Mouse (Mus musculus) spleen, adult 18-20 months (tissue): Measurements from ENCODE around the gene Fig4.

Experiments
- DNase-seq, 2 experiments: peaks; one replicate each; pipeline ENCODE4 v3.0.0; 2022; ENCODE audit warnings: mixed read lengths in 2 of 2

Gene Fig4

GRCm38 (mm10) chr10:41260243-41261006, 42.6 kb downstream of the Fig4 start:
- no peak for DNase-seq

GRCm38 (mm10) chr10:41250749-41251065, 52.4 kb downstream of the Fig4 start:
- DNase-seq = no peak

GRCm38 (mm10) chr10:41250045-41250748, 52.9 kb downstream of the Fig4 start:
- DNase-seq = no peak

- DNase-seq = no peak
Observed at GRCm38 (mm10) chr10:41249006-41249659, 53.9 kb downstream of the Fig4 start.

GRCm38 (mm10) chr10:41247800-41248473, 55.1 kb downstream of the Fig4 start:
- no peak for DNase-seq

GRCm38 (mm10) chr10:41246111-41246510, 56.9 kb downstream of the Fig4 start:
- no peak for DNase-seq

- DNase-seq = no peak
Observed at GRCm38 (mm10) chr10:41245477-41245876, 57.6 kb downstream of the Fig4 start.

- DNase-seq = no peak
Observed at GRCm38 (mm10) chr10:41245028-41245427, 58.0 kb downstream of the Fig4 start.

- no peak for DNase-seq
Observed at GRCm38 (mm10) chr10:41243930-41244329, 59.1 kb downstream of the Fig4 start.

- no peak for DNase-seq
Observed at GRCm38 (mm10) chr10:41241558-41242242, 61.4 kb downstream of the Fig4 start.

- DNase-seq = no peak
Observed at GRCm38 (mm10) chr10:41241080-41241479, 62.0 kb downstream of the Fig4 start.

GRCm38 (mm10) chr10:41236020-41236419, 67.0 kb downstream of the Fig4 start:
- no peak for DNase-seq

- DNase-seq = no peak
Observed at GRCm38 (mm10) chr10:41235584-41235983, 67.5 kb downstream of the Fig4 start.

GRCm38 (mm10) chr10:41235159-41235558, 67.9 kb downstream of the Fig4 start:
- DNase-seq = no peak

GRCm38 (mm10) chr10:41234552-41234951, 68.5 kb downstream of the Fig4 start:
- no peak for DNase-seq

GRCm38 (mm10) chr10:41233140-41233539, 69.9 kb downstream of the Fig4 start:
- DNase-seq = no peak

- DNase-seq = no peak
Observed at GRCm38 (mm10) chr10:41231163-41231835, 71.8 kb downstream of the Fig4 start.

- no peak for DNase-seq
Observed at GRCm38 (mm10) chr10:41227626-41228025, 75.4 kb downstream of the Fig4 start.

- DNase-seq = no peak
Observed at GRCm38 (mm10) chr10:41223499-41223898, 79.6 kb downstream of the Fig4 start.

- DNase-seq = no peak
Observed at GRCm38 (mm10) chr10:41221204-41221603, 81.9 kb downstream of the Fig4 start.

GRCm38 (mm10) chr10:41218897-41219296, 84.2 kb downstream of the Fig4 start:
- no peak for DNase-seq

- no peak for DNase-seq
Observed at GRCm38 (mm10) chr10:41214083-41214482, 89.0 kb downstream of the Fig4 start.
